Mouse (Mus musculus) heart, postnatal 25 days (tissue): ENCODE data around the gene Vmn1r7. TPM values are rescaled to one million over a fixed set of nuclear protein-coding genes. Genes with fewer than 3 reads are reported as not detected.
"Not testable (repeated sequence)": the region's sequence is repeated elsewhere in the genome, so short reads cannot be mapped to it uniquely, and the experiment has no call there.

Experiments used
- DNase-seq: peaks from one replicate; pipeline ENCODE4 v3.0.0; 2022; ENCODE audit warnings: low spot score
- intact Hi-C: fragments of 180-260 bp; cut with DNase I; formaldehyde crosslinking; loops from one replicate; pipeline ENCODE4 v1.15.1; 2025
- total RNA-seq, 2 experiments: library from RNA; stranded (reverse); gene quantifications; 2 replicates each; pipeline ENCODE4 v1.2.3; 2021

Vmn1r7 gene
- total RNA-seq, result not detected

GRCm38 (mm10) chr6:57025224-57025623 is at the start of gene Vmn1r7:
Gene Vmn1r7 (minus strand): TSS chr6:57025324.
- DNase-seq, intact Hi-C loops: not testable (repeated sequence)

DNA sequence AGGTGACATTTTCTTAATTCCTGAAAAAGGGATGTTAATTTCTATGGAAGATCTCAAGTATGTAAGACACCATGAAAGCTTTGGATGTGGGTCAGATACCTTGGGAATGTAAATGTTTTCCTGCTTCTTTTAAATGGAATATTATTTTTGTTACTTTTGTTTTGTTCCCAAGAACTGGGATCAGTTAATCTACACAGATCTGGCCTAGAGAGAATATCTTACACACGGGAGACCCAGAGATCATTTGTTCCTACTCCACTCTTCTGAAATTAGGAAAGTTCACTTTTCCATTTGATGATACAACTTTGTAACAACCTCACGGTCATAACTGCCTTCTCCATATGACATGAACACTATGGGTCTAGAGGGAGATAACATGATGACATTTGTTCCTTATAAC is 41.4 kb upstream of the Vmn1r7 start, which contains the start of gene Vmn1r9:
Gene Vmn1r9, plus strand, starts transcription at position 301 of the 400 bp plus-strand sequence.
- intact Hi-C loops, result loop anchor here (10.0 kb wide), 1 partner anchor 252 kb away; no protein-coding TSS in a partner anchor
- DNase-seq, result no peak

- DNase-seq, result no peak
- intact Hi-C loops, result loop anchor here (10.0 kb wide), 1 partner anchor 249 kb away; no protein-coding TSS in a partner anchor
Measured at GRCm38 (mm10) chr6:57063730-57064129, 38.6 kb upstream of the Vmn1r7 start.

GRCm38 (mm10) chr6:57034674-57035073 is 9.6 kb upstream of the Vmn1r7 start:
- DNase-seq, result no peak
- intact Hi-C loops, result no loop called here

DNA sequence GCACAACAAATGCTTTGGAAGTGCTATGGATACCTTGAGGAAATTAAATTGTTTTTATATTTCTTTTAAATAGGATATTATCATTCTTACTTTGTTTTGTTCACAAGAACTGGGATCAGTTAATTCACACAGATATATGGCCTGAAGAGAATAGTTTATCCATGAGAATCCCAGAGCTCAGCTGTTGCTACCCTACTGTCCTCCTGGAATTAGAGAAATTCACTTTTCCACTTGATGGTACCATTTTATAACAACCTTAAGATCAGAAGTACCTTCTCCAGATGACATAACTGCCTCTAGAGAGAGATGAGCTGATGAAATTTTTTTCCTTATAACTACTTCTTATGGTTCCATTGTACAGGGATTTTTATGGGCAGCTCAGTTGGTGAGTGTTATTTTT is 6.9 kb upstream of the Vmn1r7 start, which contains the start of gene Vmn1r8:
Gene Vmn1r8, plus strand, starts transcription at position 301 of the 400 bp plus-strand sequence.
- intact Hi-C loops, result no loop called here
- DNase-seq, result no peak

- intact Hi-C loops, result no loop called here
- DNase-seq, result no peak
Measured at GRCm38 (mm10) chr6:56996943-56997342, 28.2 kb downstream of the Vmn1r7 start, which contains the start of gene Vmn1r6. Gene Vmn1r6 (plus strand): TSS chr6:56997243.

Other genes starting within 250 kb of the Vmn1r7 start
- gene Kbtbd2, start 227.5 kb downstream of the Vmn1r7 start, total RNA-seq, result 10 to 100 TPM; 30.1 to 30.7 TPM
- 10 to 100 TPM; 77.3 to 84.5 TPM for gene Fkbp9, start 193.3 kb downstream of the Vmn1r7 start, total RNA-seq
- 10 to 100 TPM; 67.5 to 75.9 TPM for gene Nt5c3, start 101.4 kb downstream of the Vmn1r7 start, total RNA-seq
- gene Vmn1r4, start 101.3 kb downstream of the Vmn1r7 start, total RNA-seq, result under 1 TPM in 1 of 2 experiments, not detected in 1; 0.21 TPM
- gene Vmn1r5, start 55.1 kb downstream of the Vmn1r7 start, total RNA-seq, result not detected
- not detected for gene Vmn1r6, start 28.1 kb downstream of the Vmn1r7 start, total RNA-seq
- not detected for gene Vmn1r8, start 7.0 kb upstream of the Vmn1r7 start, total RNA-seq
- not detected for gene Vmn1r9, start 41.5 kb upstream of the Vmn1r7 start, total RNA-seq
- gene Vmn1r10, start 84.1 kb upstream of the Vmn1r7 start, total RNA-seq, result not detected
- not detected for gene Vmn1r11, start 108.1 kb upstream of the Vmn1r7 start, total RNA-seq
- not detected for gene Vmn1r12, start 131.6 kb upstream of the Vmn1r7 start, total RNA-seq
- gene Vmn1r13, start 178.0 kb upstream of the Vmn1r7 start, total RNA-seq, result not detected
- not detected for gene Vmn1r14, start 206.4 kb upstream of the Vmn1r7 start, total RNA-seq
- gene Vmn1r15, start 232.6 kb upstream of the Vmn1r7 start, total RNA-seq, result not detected